Mouse (Mus musculus): ENCODE measurements around the gene Scnn1a. TPM values are rescaled to one million over a fixed set of nuclear protein-coding genes. Genes with fewer than 3 reads are reported as not detected.

Gene Scnn1a
- total RNA-seq, 4 experiments from 2014 or later: 0.17 to 0.19 (median 0.17) TPM

- peak in 1 of 2 experiments; percentile 44 for DNase-seq (ENCODE audit: low spot score in 2 of 2)
Observed at GRCm38 (mm10) chr6:125361467-125362291, 41.2 kb downstream of the Scnn1a start.

DNA sequence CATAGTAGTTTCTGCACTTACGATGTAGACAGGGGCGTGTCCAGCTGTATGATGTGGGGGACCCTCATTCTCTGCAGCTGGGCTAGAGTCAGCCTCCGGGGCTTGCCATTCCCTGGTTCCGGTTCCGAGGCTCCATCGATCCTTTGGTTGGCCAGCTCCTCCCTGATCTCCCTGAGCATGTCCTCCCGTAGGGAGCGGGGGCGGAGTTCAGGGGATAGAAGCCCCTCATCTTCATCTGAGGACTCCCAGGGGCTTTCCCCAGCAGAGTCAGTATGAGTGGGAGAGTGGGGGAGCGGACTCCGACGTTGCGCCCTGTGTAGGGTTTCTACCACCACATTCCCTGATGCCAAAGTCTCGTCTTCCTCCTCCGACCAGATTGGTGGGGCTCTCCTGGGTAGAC is 42.6 kb downstream of the Scnn1a start:
- no peak for DNase-seq (ENCODE audit: low spot score in 2 of 2)

GRCm38 (mm10) chr6:125363451-125364242 is 43.2 kb downstream of the Scnn1a start:
- DNase-seq (ENCODE audit: low spot score in 2 of 2): no peak

- no peak for DNase-seq (ENCODE audit: low spot score in 2 of 2)
Observed at GRCm38 (mm10) chr6:125364448-125364847, 44.0 kb downstream of the Scnn1a start.

GRCm38 (mm10) chr6:125365522-125365921 is 45.1 kb downstream of the Scnn1a start:
- DNase-seq (ENCODE audit: low spot score in 2 of 2): no peak

DNA sequence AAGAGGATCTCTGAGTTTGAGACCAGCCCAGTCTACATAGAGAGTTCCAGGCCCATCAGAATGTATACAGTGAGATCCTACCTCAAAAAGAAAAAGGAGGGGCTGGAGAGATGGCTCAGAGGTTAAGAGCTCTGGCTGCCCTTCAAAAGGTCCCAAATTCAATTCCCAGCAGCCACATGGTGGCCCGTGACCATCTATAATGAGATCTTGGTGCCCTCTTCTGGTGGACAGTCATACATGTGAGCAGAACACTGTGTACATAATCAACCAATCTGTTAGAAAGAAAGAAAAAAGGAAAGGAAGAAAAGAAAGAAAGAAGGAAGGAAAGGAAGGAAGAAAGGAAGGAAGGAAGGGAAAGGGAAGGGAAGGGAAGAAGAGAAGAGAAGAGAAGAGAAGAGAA is 45.7 kb downstream of the Scnn1a start:
- DNase-seq (ENCODE audit: low spot score in 2 of 2): no peak

- DNase-seq (ENCODE audit: low spot score in 2 of 2): no peak
Observed at GRCm38 (mm10) chr6:125367758-125368371, 47.4 kb downstream of the Scnn1a start.

GRCm38 (mm10) chr6:125377042-125377441 is 56.6 kb downstream of the Scnn1a start:
- DNase-seq (ENCODE audit: low spot score in 2 of 2): no peak

DNA sequence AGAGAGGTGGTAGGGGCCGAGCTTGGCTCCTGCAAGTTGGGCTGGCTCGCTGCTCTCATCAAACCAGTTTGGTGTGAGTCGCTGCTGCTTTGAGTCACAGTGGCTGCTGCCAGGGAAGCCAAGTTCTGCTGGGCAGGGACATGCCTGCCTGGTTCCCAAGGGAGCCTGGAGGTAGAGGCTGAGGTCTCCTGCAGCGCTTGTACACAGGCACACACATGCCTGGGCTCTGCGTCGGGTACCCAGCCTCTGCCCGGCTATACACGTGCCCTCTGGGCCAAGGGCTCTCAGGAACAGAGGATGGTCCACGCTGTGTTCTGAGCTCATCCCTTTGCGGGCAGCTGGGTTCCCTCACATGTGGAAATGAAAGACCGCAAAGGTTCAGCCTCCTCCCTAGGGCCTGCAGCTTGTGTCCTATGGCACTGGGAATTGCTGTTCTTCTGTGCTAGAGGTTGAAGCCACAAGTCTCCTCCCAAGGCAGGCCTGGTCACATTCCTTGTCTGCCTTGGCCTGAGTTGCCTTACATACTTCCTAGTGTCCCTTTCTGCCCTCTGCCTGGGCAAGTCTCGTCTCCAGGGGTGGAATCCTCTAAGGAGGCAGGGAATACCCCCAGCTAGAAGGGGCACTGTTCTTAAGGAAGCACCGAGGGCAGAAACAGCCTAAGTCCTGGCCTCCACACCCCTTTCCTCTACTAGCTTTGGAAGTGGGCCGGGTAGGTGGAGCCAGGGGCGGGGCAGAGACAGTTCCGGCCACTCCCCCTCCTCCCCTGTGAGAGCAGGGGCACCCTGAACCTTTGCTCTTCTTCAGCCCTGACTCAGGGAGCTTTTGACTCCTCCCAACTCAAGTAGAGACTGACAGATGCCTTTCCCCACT is 57.4 kb downstream of the Scnn1a start:
- no peak for DNase-seq (ENCODE audit: low spot score in 2 of 2)

DNA sequence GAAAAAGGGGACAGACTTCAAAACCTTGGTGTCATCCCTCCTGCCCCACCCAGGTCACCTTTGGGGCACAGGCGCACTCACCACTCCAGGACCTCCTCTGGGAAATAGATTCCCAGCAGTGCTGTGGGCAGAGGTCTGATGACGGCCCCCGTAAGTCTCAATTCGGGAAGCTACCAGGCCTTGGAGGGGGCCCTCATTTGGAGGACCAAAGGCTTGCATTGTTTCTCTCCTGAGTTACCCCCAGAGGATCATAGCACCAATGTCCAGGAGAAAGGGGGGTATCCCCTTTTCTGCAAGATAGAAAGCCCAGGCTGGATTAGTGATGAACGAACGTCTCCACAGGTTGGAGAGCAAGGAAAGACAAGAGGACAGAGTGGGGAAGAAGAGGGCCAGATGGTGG is 58.2 kb downstream of the Scnn1a start:
- no peak for DNase-seq (ENCODE audit: low spot score in 2 of 2)

DNA sequence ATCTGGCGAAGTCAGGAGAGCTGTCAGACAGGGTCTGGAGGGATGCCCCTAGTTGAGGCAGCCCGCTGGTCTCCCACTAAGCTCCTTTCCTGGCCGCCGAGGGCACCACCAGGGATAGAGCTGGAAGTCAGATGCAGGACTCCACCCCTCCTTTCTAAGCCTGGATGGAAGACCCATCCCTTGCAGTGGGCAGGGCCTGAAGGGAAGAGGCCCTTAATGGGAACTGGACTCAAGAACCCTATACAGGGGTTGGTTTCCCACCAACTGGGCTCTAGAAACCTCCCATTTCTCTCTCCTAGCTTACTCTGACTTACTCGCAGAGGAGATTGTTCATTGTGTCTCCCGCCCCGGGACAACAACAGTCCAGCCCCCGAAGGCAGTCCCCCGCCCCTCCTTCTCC is 59.3 kb downstream of the Scnn1a start:
- DNase-seq (ENCODE audit: low spot score in 2 of 2): no peak

DNA sequence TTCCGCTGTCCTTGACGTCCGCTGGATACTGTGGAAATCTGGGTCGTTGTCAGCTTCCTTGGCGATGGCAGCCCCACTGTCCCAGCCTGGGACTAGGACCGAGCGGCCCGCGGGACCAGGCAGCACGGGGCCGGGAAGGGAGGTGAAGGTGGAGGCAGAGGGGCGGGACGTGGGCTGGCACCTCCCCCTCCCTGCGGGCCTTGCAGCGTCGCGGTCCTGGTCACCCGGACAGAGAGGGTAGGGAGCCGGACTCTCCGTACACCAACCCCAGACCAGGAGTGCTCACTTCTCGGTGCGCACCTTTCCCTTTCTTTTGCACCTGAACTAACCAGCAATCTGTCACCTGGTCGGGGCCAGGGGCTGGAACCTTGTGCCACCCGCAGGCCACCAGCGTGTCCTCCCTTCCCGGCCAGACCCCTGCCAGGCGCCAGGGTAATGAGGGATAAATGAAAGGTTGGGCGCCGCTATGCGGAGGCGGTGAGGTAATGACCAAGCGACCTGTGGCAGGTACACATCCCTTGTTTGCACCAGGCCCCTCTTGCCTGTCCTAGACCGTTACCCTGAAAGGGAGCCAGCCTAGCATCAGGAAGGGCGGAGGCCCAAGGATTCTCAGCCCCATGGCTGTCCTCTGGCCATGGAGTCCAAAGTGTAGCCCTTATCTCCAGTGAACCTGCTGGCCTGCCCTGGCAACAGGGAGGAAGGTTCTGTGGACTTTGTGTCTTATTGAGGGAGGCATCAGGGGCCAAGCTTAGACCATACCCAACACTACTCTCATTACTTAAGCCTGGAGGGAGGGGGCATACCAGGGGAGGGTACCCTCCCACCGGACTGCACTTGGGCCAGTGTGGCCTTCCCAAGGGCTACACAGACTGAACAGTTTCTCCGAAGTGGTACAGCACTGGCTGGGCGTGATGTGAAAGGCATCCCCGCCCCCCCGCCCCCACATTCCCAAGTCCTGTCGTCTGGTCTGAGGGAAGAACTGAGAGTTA is 60.2 kb downstream of the Scnn1a start, which contains the start of gene Plekhg6:
Plekhg6 (minus strand) TSS at position 422 of the 989 bp plus-strand sequence.
- no peak for DNase-seq (ENCODE audit: low spot score in 2 of 2)

GRCm38 (mm10) chr6:125382024-125382423 is 61.6 kb downstream of the Scnn1a start:
- no peak for DNase-seq (ENCODE audit: low spot score in 2 of 2)

DNA sequence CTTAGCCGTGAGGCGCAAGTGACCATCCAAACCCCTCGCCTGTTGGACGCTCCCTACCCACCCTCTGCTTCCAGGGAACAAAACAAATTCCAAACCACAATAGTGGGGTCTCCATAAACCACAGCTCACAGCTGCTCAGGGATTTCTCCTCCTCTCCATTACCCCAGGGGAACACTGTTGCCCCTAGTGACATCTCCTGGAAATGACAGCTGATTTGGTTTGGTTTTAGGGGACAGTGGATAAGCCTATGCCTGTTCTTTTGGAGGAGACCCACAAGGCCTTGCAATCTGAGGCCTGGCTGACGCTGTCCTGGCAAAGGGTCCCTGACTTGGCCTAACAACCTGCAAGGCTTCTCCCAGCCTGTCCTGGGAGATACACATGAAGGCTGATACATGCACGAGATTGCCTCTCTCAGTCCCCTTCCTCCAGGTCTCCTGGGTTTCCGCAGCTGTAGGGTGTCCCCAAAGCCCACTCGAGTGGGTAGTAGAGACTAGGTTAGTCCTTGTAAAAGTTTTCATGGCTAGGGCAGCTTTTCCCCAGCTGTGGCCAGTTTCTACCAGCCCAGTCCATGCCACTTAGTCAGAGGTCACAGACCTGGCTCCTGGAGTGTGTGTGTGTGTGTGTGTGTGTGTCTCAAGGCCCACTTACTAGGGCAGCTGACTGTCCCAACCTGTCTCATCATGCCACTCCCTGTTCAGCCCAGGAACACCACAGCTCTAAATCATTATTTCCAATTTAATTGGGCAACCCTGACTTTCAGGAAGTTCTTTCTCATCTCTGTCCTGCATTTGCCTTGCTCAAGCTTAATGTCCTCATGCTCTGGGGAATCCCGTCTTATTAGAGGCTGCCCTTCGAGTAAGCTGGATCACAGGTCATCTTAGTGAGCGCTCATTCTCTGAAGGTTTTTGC is 64.9 kb downstream of the Scnn1a start:
- DNase-seq (ENCODE audit: low spot score in 2 of 2): no peak

DNA sequence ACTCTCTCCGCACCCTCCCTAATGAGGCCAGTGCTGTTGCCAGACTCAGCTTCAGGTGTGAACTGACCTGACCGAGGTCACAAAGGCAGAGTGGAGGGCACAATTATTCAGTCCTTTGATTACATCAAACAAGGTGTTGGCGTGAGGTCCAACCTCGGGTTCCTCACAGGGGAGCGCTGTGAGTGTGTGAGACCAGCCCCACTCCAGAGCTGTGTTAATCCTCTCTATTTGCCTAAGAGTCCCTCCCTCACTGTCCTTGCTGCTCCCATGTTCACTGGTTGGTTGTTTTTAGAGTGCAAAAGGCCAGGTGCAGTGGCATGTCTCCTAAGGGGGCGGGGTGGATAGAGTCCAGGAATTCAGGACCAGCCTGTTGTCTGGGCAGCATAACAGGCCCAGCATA is 65.6 kb downstream of the Scnn1a start:
- DNase-seq (ENCODE audit: low spot score in 2 of 2): no peak

- DNase-seq (ENCODE audit: low spot score in 2 of 2): no peak
Observed at GRCm38 (mm10) chr6:125389853-125390252, 69.4 kb downstream of the Scnn1a start.

All from gastrocnemius, adult 8-10 months (tissue).